Mouse (Mus musculus): ENCODE data around the gene Hoxa1. TPM values are rescaled to one million over a fixed set of nuclear protein-coding genes. Genes with fewer than 3 reads are reported as not detected.

The Hoxa1 gene
- total RNA-seq, 2 experiments from 2014 or later: 0.13 to 0.22 TPM

GRCm38 (mm10) chr6:52159979-52160378 lies 1.9 kb upstream of the Hoxa1 start:
- Histone ChIP-seq H3K4me3 (peak overlapping the region; percentile 88), H3K27ac (peak overlapping the region; percentile 90)
- intact Hi-C loops (cut with DNase I): loop anchor here (5.0 kb wide), 2 partner anchors 37 to 148 kb away; partner anchors contain the start of gene Skap2
- no peak for DNase-seq
- no peak for TF ChIP-seq CTCF (IDR thresholded peaks at IDR 0.05)

GRCm38 (mm10) chr6:52159164-52159761 lies 1.1 kb upstream of the Hoxa1 start:
- no peak for TF ChIP-seq CTCF (IDR thresholded peaks at IDR 0.05)
- Histone ChIP-seq H3K27ac (peak overlapping the region; percentile 90), H3K4me3 (peak overlapping the region; percentile 88)
- intact Hi-C loops (cut with DNase I): loop anchor here (5.0 kb wide), 1 partner anchor 147 kb away; the partner anchor contains the start of gene Skap2
- peak; percentile 30 for DNase-seq

GRCm38 (mm10) chr6:52157466-52158275 lies 446 bp downstream of the Hoxa1 start:
- intact Hi-C loops (cut with DNase I): loop anchor here (5.0 kb wide), 1 partner anchor 145 kb away; the partner anchor contains the start of gene Skap2
- Histone ChIP-seq H3K27ac (peak overlapping the region; percentile 90), H3K4me3 (peak overlapping the region; percentile 88)
- DNase-seq: no peak
- no peak for TF ChIP-seq CTCF (IDR thresholded peaks at IDR 0.05)

- H3K27ac ChIP-seq: no peak overlapping the region
- intact Hi-C loops (cut with DNase I): loop anchor here (5.0 kb wide), 1 partner anchor 144 kb away; the partner anchor contains the start of gene Skap2
- no peak overlapping the region for H3K4me3 ChIP-seq
- DNase-seq: no peak
- TF ChIP-seq CTCF (IDR thresholded peaks at IDR 0.05): no peak
Observed at GRCm38 (mm10) chr6:52156551-52157200, 1.4 kb downstream of the Hoxa1 start.

- no peak for DNase-seq
- TF ChIP-seq CTCF (IDR thresholded peaks at IDR 0.05): no peak
- intact Hi-C loops (cut with DNase I): loop anchor here (5.0 kb wide), 1 partner anchor 143 kb away; the partner anchor contains the start of gene Skap2
Observed at GRCm38 (mm10) chr6:52155471-52155870, 2.6 kb downstream of the Hoxa1 start.

GRCm38 (mm10) chr6:52154044-52154443 lies 4.1 kb downstream of the Hoxa1 start:
- DNase-seq: no peak
- Histone ChIP-seq H3K4me3 (no peak overlapping the region), H3K27ac (no peak overlapping the region)
- no peak for TF ChIP-seq CTCF (IDR thresholded peaks at IDR 0.05)
- intact Hi-C loops (cut with DNase I): no loop called here

More at GRCm38 (mm10) chr6:52155471-52155870, 2.6 kb downstream of the Hoxa1 start:
- Histone ChIP-seq H3K27ac (no peak overlapping the region), H3K4me3 (no peak overlapping the region)

GRCm38 (mm10) chr6:52153270-52153669 lies 4.8 kb downstream of the Hoxa1 start:
- no peak overlapping the region for H3K4me3 ChIP-seq
- H3K27ac ChIP-seq: no peak overlapping the region
- intact Hi-C loops (cut with DNase I): no loop called here
- DNase-seq: no peak
- TF ChIP-seq CTCF (IDR thresholded peaks at IDR 0.05): no peak

- no peak for DNase-seq
- intact Hi-C loops (cut with DNase I): no loop called here
Observed at GRCm38 (mm10) chr6:52152226-52153193, 5.6 kb downstream of the Hoxa1 start.

GRCm38 (mm10) chr6:52151571-52151970 lies 6.5 kb downstream of the Hoxa1 start:
- TF ChIP-seq CTCF (IDR thresholded peaks at IDR 0.05): no peak
- intact Hi-C loops (cut with DNase I): no loop called here
- DNase-seq: no peak
- no peak overlapping the region for H3K4me3 ChIP-seq
- no peak overlapping the region for H3K27ac ChIP-seq

More at GRCm38 (mm10) chr6:52152226-52153193, 5.6 kb downstream of the Hoxa1 start:
- Histone ChIP-seq H3K4me3 (no peak overlapping the region), H3K27ac (no peak overlapping the region)
- no peak for TF ChIP-seq CTCF (IDR thresholded peaks at IDR 0.05)

- no peak overlapping the region for H3K27ac ChIP-seq
- no peak overlapping the region for H3K4me3 ChIP-seq
- intact Hi-C loops (cut with DNase I): no loop called here
- no peak for DNase-seq
- TF ChIP-seq CTCF (IDR thresholded peaks at IDR 0.05): no peak
Observed at GRCm38 (mm10) chr6:52150401-52150966, 7.6 kb downstream of the Hoxa1 start.

- intact Hi-C loops (cut with DNase I): no loop called here
- no peak overlapping the region for H3K4me3 ChIP-seq
- TF ChIP-seq CTCF (IDR thresholded peaks at IDR 0.05): no peak
- DNase-seq: no peak
- H3K27ac ChIP-seq: no peak overlapping the region
Observed at GRCm38 (mm10) chr6:52139115-52139514, 19.0 kb downstream of the Hoxa1 start.

Measured in gastrocnemius, adult 2 months (tissue).